Mouse (Mus musculus) C2C12 (cell line): ENCODE measurements around the gene Dtd2.

Experiments
- CTCF ChIP-seq: IDR thresholded peaks from one replicate; pipeline ENCODE4 v1.5.1; 2011; ENCODE audit not compliant: control insufficient read depth, insufficient read depth, insufficient read length
- MAX ChIP-seq: IDR thresholded peaks from one replicate; pipeline ENCODE4 v1.6.1; 2011; ENCODE audit warnings: mild to moderate bottlenecking, control low read depth
- MYOD1 ChIP-seq: IDR thresholded peaks from one replicate; pipeline ENCODE4 v1.6.1; 2011; ENCODE audit warnings: low read depth; ENCODE audit not compliant: control insufficient read depth, insufficient read length
- MYOG ChIP-seq: IDR thresholded peaks from one replicate; pipeline ENCODE4 v1.6.1; 2011; ENCODE audit not compliant: control insufficient read depth, insufficient read length; ENCODE audit errors: extremely low read depth
- USF1 ChIP-seq: IDR thresholded peaks from one replicate; pipeline ENCODE4 v1.6.1; 2011; ENCODE audit warnings: low read depth, mild to moderate bottlenecking, control low read depth, moderate library complexity

GRCm38 (mm10) chr12:52009928-52010629 lies 3.8 kb upstream of the Dtd2 start:
- TF ChIP-seq MAX = no peak
- no peak for TF ChIP-seq CTCF
- TF ChIP-seq MYOD1 = no peak
- no peak for TF ChIP-seq MYOG
- no peak for TF ChIP-seq USF1
